Mouse (Mus musculus): ENCODE results near the gene Gm15155. TPM values are rescaled to one million over a fixed set of nuclear protein-coding genes. Genes with fewer than 3 reads are reported as not detected.
"Not testable (repeated sequence)": the region's sequence is repeated elsewhere in the genome, so short reads cannot be mapped to it uniquely, and the experiment has no call there.

Gm15155 gene
- polyA plus RNA-seq, 1 experiment from 2014 or later = not detected

DNA sequence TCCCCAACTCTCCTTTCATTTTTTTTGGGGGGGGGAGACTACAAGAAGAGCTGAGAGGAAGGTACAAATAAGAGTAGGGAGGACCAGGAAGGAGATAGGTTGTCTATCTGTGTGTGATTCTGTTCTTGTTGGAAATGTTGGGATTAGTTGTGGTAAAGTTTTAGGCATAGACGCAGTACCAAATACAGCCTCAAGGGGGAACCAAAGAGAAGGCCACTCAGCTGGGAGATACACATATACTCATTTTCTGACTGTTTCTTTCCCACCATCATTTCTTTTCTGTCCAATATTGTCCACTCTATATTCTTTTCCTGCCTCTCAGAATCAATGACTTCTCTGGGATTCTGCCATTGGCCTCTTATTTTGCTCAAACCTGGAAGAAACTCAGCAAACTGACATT is 19.4 kb downstream of the Gm15155 start:
- WGBS = 7% methylated on average over 1 of the region's 1 CpGs
- Histone ChIP-seq H3K27me3 (replicated peaks; ENCODE audit: control insufficient read depth, insufficient read depth, low read length) (no peaks in the 10 kb centered on the region), H3K9me3 (ENCODE audit: control insufficient read depth) (no peaks in the 10 kb centered on the region), H3K4me2 (replicated peaks; ENCODE audit: low read depth) (no peak overlapping the region), H3K9ac (ENCODE audit: low read depth, low read length) (no peak overlapping the region), H3K4me3 (ENCODE audit: low read depth, low read length) (no peak overlapping the region), H3K36me3 (ENCODE audit: control insufficient read depth, insufficient read depth) (no peaks in the 10 kb centered on the region), H3K4me1 (replicated peaks; ENCODE audit: control insufficient read depth, insufficient read depth, low read length) (no peaks in the 10 kb centered on the region), H3K27ac (ENCODE audit: low read depth, low read length) (no peak overlapping the region)
- ATAC-seq = no peak
- peak; percentile 78 for TF ChIP-seq CTCF (IDR thresholded peaks at IDR 0.05; ENCODE audit: low read depth)

DNA sequence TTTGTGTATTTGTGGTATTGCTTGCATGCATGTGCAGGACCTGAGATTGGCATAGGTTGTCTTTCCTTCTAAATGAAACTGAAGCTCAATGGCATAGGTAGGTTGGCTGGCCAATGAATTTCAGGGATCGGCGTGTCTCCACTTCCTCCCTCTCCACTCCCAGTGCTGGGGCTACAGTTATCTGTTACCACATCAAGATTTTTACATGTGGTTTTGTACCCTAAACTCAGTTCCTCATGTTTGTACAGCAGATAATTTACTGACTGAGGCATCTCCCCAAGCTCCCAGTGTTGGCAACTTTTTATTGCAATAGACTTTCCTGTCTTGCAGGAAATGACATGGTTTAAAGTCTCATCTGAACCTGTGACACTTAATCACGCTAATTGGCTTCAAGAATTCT is 21.4 kb downstream of the Gm15155 start:
- TF ChIP-seq CTCF (IDR thresholded peaks at IDR 0.05; ENCODE audit: low read depth) = no peak
- WGBS = 89% methylated on average over 3 of the region's 3 CpGs
- no peak overlapping the region for H3K4me2 ChIP-seq (replicated peaks; ENCODE audit: low read depth)
- H3K4me3 ChIP-seq (ENCODE audit: low read depth, low read length) = no peak overlapping the region
- no peak overlapping the region for H3K9ac ChIP-seq (ENCODE audit: low read depth, low read length)
- no peaks in the 10 kb centered on the region for H3K4me1 ChIP-seq (replicated peaks; ENCODE audit: control insufficient read depth, insufficient read depth, low read length)
- no peaks in the 10 kb centered on the region for H3K27me3 ChIP-seq (replicated peaks; ENCODE audit: control insufficient read depth, insufficient read depth, low read length)
- no peaks in the 10 kb centered on the region for H3K36me3 ChIP-seq (ENCODE audit: control insufficient read depth, insufficient read depth)
- H3K9me3 ChIP-seq (ENCODE audit: control insufficient read depth) = no peaks in the 10 kb centered on the region
- ATAC-seq = no peak
- H3K27ac ChIP-seq (ENCODE audit: low read depth, low read length) = no peak overlapping the region

GRCm38 (mm10) chrX:155657971-155658370 is 33.4 kb downstream of the Gm15155 start:
- no peaks in the 10 kb centered on the region for H3K36me3 ChIP-seq (ENCODE audit: control insufficient read depth, insufficient read depth)
- no peaks in the 10 kb centered on the region for H3K9me3 ChIP-seq (ENCODE audit: control insufficient read depth)
- no peak overlapping the region for H3K4me2 ChIP-seq (replicated peaks; ENCODE audit: low read depth)
- WGBS = 69% methylated on average over 1 of the region's 1 CpGs
- H3K27me3 ChIP-seq (replicated peaks; ENCODE audit: control insufficient read depth, insufficient read depth, low read length) = no peaks in the 10 kb centered on the region
- no peak overlapping the region for H3K27ac ChIP-seq (ENCODE audit: low read depth, low read length)
- no peak for ATAC-seq
- no peaks in the 10 kb centered on the region for H3K4me1 ChIP-seq (replicated peaks; ENCODE audit: control insufficient read depth, insufficient read depth, low read length)
- H3K4me3 ChIP-seq (ENCODE audit: low read depth, low read length) = no peak overlapping the region
- no peak overlapping the region for H3K9ac ChIP-seq (ENCODE audit: low read depth, low read length)
- no peak for TF ChIP-seq CTCF (IDR thresholded peaks at IDR 0.05; ENCODE audit: low read depth)

GRCm38 (mm10) chrX:155690440-155690839 is 65.9 kb downstream of the Gm15155 start:
- H3K4me2 ChIP-seq (replicated peaks; ENCODE audit: low read depth); H3K4me3 ChIP-seq (ENCODE audit: low read depth, low read length); H3K36me3 ChIP-seq (ENCODE audit: control insufficient read depth, insufficient read depth); H3K9me3 ChIP-seq (ENCODE audit: control insufficient read depth); ATAC-seq; H3K9ac ChIP-seq (ENCODE audit: low read depth, low read length); H3K27me3 ChIP-seq (replicated peaks; ENCODE audit: control insufficient read depth, insufficient read depth, low read length); H3K27ac ChIP-seq (ENCODE audit: low read depth, low read length); H3K4me1 ChIP-seq (replicated peaks; ENCODE audit: control insufficient read depth, insufficient read depth, low read length): not testable (repeated sequence)
- 86% methylated on average over 1 of the region's 1 CpGs for WGBS

GRCm38 (mm10) chrX:155724157-155724556 is 99.6 kb downstream of the Gm15155 start:
- Histone ChIP-seq H3K36me3 (ENCODE audit: control insufficient read depth, insufficient read depth) (no peaks in the 10 kb centered on the region), H3K4me2 (replicated peaks; ENCODE audit: low read depth) (no peak overlapping the region), H3K4me3 (ENCODE audit: low read depth, low read length) (no peak overlapping the region), H3K4me1 (replicated peaks; ENCODE audit: control insufficient read depth, insufficient read depth, low read length) (no peaks in the 10 kb centered on the region), H3K27ac (ENCODE audit: low read depth, low read length) (no peak overlapping the region), H3K27me3 (replicated peaks; ENCODE audit: control insufficient read depth, insufficient read depth, low read length) (no peaks in the 10 kb centered on the region), H3K9me3 (ENCODE audit: control insufficient read depth) (no peaks in the 10 kb centered on the region), H3K9ac (ENCODE audit: low read depth, low read length) (no peak overlapping the region)
- no peak for TF ChIP-seq CTCF (IDR thresholded peaks at IDR 0.05; ENCODE audit: low read depth)
- no peak for ATAC-seq
- WGBS = 68% methylated on average over 3 of the region's 3 CpGs

DNA sequence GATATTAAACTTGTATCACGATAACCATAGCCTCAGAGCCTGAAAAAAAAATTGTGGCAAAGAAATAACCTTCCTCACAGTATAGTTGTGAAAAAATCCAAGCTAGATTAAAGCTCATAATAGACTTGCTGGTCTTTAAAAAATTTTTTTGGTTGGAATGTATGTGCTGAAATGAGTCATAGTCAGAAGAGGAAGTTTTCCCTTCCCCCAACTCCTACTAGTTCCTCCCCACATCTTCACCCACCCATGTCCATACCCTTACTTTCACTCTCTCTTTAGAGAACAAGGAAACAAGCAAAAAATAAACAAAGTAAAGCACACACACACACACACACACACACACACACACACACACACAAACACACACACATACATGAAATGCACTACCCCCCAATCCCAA is 103.8 kb downstream of the Gm15155 start:
- no peak for TF ChIP-seq CTCF (IDR thresholded peaks at IDR 0.05; ENCODE audit: low read depth)
- Histone ChIP-seq H3K36me3 (ENCODE audit: control insufficient read depth, insufficient read depth) (no peaks in the 10 kb centered on the region), H3K27ac (ENCODE audit: low read depth, low read length) (no peak overlapping the region), H3K4me2 (replicated peaks; ENCODE audit: low read depth) (no peak overlapping the region), H3K27me3 (replicated peaks; ENCODE audit: control insufficient read depth, insufficient read depth, low read length) (no peaks in the 10 kb centered on the region), H3K9me3 (ENCODE audit: control insufficient read depth) (no peaks in the 10 kb centered on the region), H3K9ac (ENCODE audit: low read depth, low read length) (no peak overlapping the region), H3K4me1 (replicated peaks; ENCODE audit: control insufficient read depth, insufficient read depth, low read length) (no peaks in the 10 kb centered on the region), H3K4me3 (ENCODE audit: low read depth, low read length) (no peak overlapping the region)
- no peak for ATAC-seq
- 64% methylated on average over 1 of the region's 1 CpGs for WGBS

GRCm38 (mm10) chrX:155888118-155888517 is 263.6 kb downstream of the Gm15155 start:
- Histone ChIP-seq H3K4me1 (replicated peaks; ENCODE audit: control insufficient read depth, insufficient read depth, low read length) (no peaks in the 10 kb centered on the region), H3K4me3 (ENCODE audit: low read depth, low read length) (no peak overlapping the region), H3K27me3 (replicated peaks; ENCODE audit: control insufficient read depth, insufficient read depth, low read length) (no peaks in the 10 kb centered on the region), H3K4me2 (replicated peaks; ENCODE audit: low read depth) (no peak overlapping the region), H3K27ac (ENCODE audit: low read depth, low read length) (no peak overlapping the region), H3K36me3 (ENCODE audit: control insufficient read depth, insufficient read depth) (no peaks in the 10 kb centered on the region), H3K9me3 (ENCODE audit: control insufficient read depth) (no peaks in the 10 kb centered on the region), H3K9ac (ENCODE audit: low read depth, low read length) (no peak overlapping the region)
- ATAC-seq = no peak
- no peak for TF ChIP-seq CTCF (IDR thresholded peaks at IDR 0.05; ENCODE audit: low read depth)
- WGBS = 67% methylated on average over 1 of the region's 1 CpGs

Measured in intestine, postnatal 0 days (tissue).